In genomic region chr4:141766668-141767352, GRCm38 (mm10) we compare ENCODE assay signal across 8 mouse cellular contexts. TPM values are rescaled to one million over a fixed set of nuclear protein-coding genes. Genes with fewer than 3 reads are reported as not detected.
A peak's percentile ranks its signal among the peaks of the same experiment; 100 is the strongest.
DNase-seq lines count a peak whose midpoint lies in the region; ATAC-seq and TF ChIP-seq lines count a peak whose summit lies in the region.

No protein-coding gene starts in this region.

- no peak for TF ChIP-seq CTCF in G1E (IDR thresholded peaks at IDR 0.05; ENCODE audit: low read depth, low read length)

- peaks cover 94% of the 10 kb centered on the region for H3K36me3 ChIP-seq in G1E (replicated peaks)

- peak; percentile 81 for DNase-seq in heart, adult 8-10 months (ENCODE audit: low spot score)
- no peak for DNase-seq in heart, adult 11 months
- DNase-seq in G1E (ENCODE audit: low spot score), result no peak
- DNase-seq in kidney, adult 18-20 months, result peak; percentile 42
- peak; percentile 35 for DNase-seq in lung, postnatal 36 days
- DNase-seq in spleen, postnatal 36 days (ENCODE audit: low spot score in 2 of 2), result no peak
- no peak for DNase-seq in urinary bladder, postnatal 14 days (ENCODE audit: low spot score)

- peaks cover 62% of the 10 kb centered on the region for H3K4me1 ChIP-seq in G1E (ENCODE audit: insufficient read depth, low read depth, low read length)

- H3K9me3 ChIP-seq in G1E (replicated peaks), result no peaks in the 10 kb centered on the region

- ATAC-seq in G1E (ENCODE audit: extremely low read depth, insufficient number of reproducible peaks, low FRiP score, poor library complexity, severe bottlenecking), result no peak
- peak; percentile 36 for ATAC-seq in erythroblast, adult 5-6 weeks (replicated peaks; ENCODE audit: low FRiP score, poor library complexity, severe bottlenecking)

- peak overlapping the region; percentile 51; the same call in 1 of the 2 replicates for H3K4me3 ChIP-seq in G1E (ENCODE audit: low read depth, low read length)

- H3K27me3 ChIP-seq in G1E (ENCODE audit: insufficient read depth, low read length), result no peaks in the 10 kb centered on the region

RNA-seq across cellular contexts. Expression of gene Agmat, which starts 20.3 kb away (rescaled TPM):
- under 1 TPM in 3 of 4 experiments, not detected in 1; 0.44 to 0.66 (median 0.63) TPM for total RNA-seq in heart, adult 8-10 months (2022)
- not detected in 2 replicates for total RNA-seq in G1E (2014; fragmentation: Nextera tagmentation)
- total RNA-seq in G1E (2017), result 0.05 TPM in 1 of 2 replicates, not detected in the other
- polyA plus RNA-seq in G1E (2012), result 0.04 TPM in 1 of 2 replicates, not detected in the other
- 1.5 and 2.3 TPM in 2 replicates for total RNA-seq in erythroblast, adult 5-6 weeks (2015; ENCODE audit: low replicate concordance)
- total RNA-seq in erythroblast, adult 5-6 weeks (2017; ENCODE audit: low replicate concordance), result not detected in 2 replicates

RNA-seq across cellular contexts. Expression of gene Dnajc16, which starts 23.9 kb away (rescaled TPM):
- 10 to 100 TPM; 23.2 to 28.7 (median 25.0) TPM for total RNA-seq in heart, adult 8-10 months (2022)
- total RNA-seq in G1E (2014; fragmentation: Nextera tagmentation) (9.9 and 12.1 TPM in 2 replicates), G1E (2017) (10.6 and 11.9 TPM in 2 replicates)
- 2.7 and 2.9 TPM in 2 replicates for polyA plus RNA-seq in G1E (2012)
- 0.38 and 5.0 TPM in 2 replicates for total RNA-seq in erythroblast, adult 5-6 weeks (2015; ENCODE audit: low replicate concordance)
- 3.2 and 7.8 TPM in 2 replicates for total RNA-seq in erythroblast, adult 5-6 weeks (2017; ENCODE audit: low replicate concordance)

RNA-seq across cellular contexts. Expression of gene Casp9, which starts 26.6 kb away (rescaled TPM):
- 10 to 100 TPM in 2 of 4 experiments, 1 to 10 TPM in 2; 7.9 to 10.7 (median 10.0) TPM for total RNA-seq in heart, adult 8-10 months (2022)
- total RNA-seq in G1E (2014; fragmentation: Nextera tagmentation) (16.3 and 18.7 TPM in 2 replicates), G1E (2017) (25.7 and 30.1 TPM in 2 replicates)
- polyA plus RNA-seq in G1E (2012), result 21.7 and 26.1 TPM in 2 replicates
- 4.4 and 10.0 TPM in 2 replicates for total RNA-seq in erythroblast, adult 5-6 weeks (2015; ENCODE audit: low replicate concordance)
- 4.2 and 4.3 TPM in 2 replicates for total RNA-seq in erythroblast, adult 5-6 weeks (2017; ENCODE audit: low replicate concordance)

RNA-seq across cellular contexts. Expression of gene Ddi2, which starts 43.6 kb away (rescaled TPM):
- total RNA-seq in heart, adult 8-10 months (2022), result 10 to 100 TPM; 26.1 to 34.6 (median 29.1) TPM
- total RNA-seq in G1E (2014; fragmentation: Nextera tagmentation), result 40.8 and 45.4 TPM in 2 replicates
- 25.6 and 27.9 TPM in 2 replicates for total RNA-seq in G1E (2017)
- 13.2 and 17.8 TPM in 2 replicates for polyA plus RNA-seq in G1E (2012)
- 10.0 and 14.8 TPM in 2 replicates for total RNA-seq in erythroblast, adult 5-6 weeks (2015; ENCODE audit: low replicate concordance)
- total RNA-seq in erythroblast, adult 5-6 weeks (2017; ENCODE audit: low replicate concordance), result 17.7 and 18.5 TPM in 2 replicates

RNA-seq across cellular contexts. Expression of gene Cela2a, which starts 59.1 kb away (rescaled TPM):
- total RNA-seq in heart, adult 8-10 months (2022), result 1 to 10 TPM in 1 of 4 experiments, not detected in 3; 1.0 TPM
- total RNA-seq in G1E (2014; fragmentation: Nextera tagmentation) (not detected in 2 replicates), G1E (2017) (not detected in 2 replicates)
- polyA plus RNA-seq in G1E (2012), result not detected in 2 replicates
- total RNA-seq in erythroblast, adult 5-6 weeks (2015; ENCODE audit: low replicate concordance), result not detected in 2 replicates
- total RNA-seq in erythroblast, adult 5-6 weeks (2017; ENCODE audit: low replicate concordance), result not detected in 2 replicates

Comparison
In these comparisons a context has a peak if more than half of its experiments do, and no peak if none do; other contexts are left out.
1. DNase-seq: peak in heart, adult 8-10 months (single experiment), kidney, adult 18-20 months (single experiment) and lung, postnatal 36 days (single experiment); none in heart, adult 11 months (single experiment), G1E (single experiment), spleen, postnatal 36 days (0 of 2) and urinary bladder, postnatal 14 days (single experiment).